Mouse (Mus musculus) T-helper 1 cell (primary cell): ENCODE results near the gene Raph1.

ENCODE experiments used
- in situ Hi-C: fragments of 300-600 bp; cut with MboI, MseI; formaldehyde crosslinking; loops from one replicate; pipeline ENCODE4 v1.15.1; 2025; ENCODE audit warnings: high pct_unique_total_duplicates

The Raph1 gene

DNA sequence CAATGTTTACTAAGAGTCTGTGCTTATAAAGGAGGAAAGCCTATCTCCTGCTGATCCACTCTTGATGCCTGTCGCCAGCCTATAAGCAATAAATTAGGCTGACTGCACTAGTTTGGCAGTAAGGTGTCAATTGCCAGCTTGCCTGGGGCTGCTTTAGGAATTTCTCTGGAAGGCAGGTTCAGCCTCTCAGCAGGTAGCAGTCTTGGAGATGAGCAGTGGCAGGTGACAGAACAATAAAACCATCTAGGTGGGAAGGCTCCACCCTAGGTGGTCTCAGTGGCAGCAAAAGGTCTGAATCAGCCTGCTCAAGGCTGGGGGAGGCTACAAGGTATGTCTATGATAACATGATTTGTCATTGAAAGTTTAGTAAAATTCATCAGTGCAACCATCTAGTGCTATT is 134.4 kb downstream of the Raph1 start:
- in situ Hi-C loops, result no loop called here
